Mouse (Mus musculus) heart, embryonic 11.5 days (tissue): ENCODE results near the gene Arf4. TPM values are rescaled to one million over a fixed set of nuclear protein-coding genes. Genes with fewer than 3 reads are reported as not detected.
"Not testable (repeated sequence)": the region's sequence is repeated elsewhere in the genome, so short reads cannot be mapped to it uniquely, and the experiment has no call there.

Source experiments
- ATAC-seq: fragments of 200-750 bp; cut with Nextera tagmentation; replicated peaks from 2 replicates; pipeline ENCODE4 v1.8.0; 2017; ENCODE audit warnings: moderate library complexity; ENCODE audit not compliant: insufficient number of reproducible peaks, low FRiP score, low TSS enrichment
- H3K27ac ChIP-seq: fragments of 300-500 bp; sonication (generic); 2 replicates; pipeline ENCODE4 v1.5.1; 2014; ENCODE audit warnings: mild to moderate bottlenecking, low read depth, low read length
- H3K27me3 ChIP-seq: fragments of 300-500 bp; sonication (generic); 2 replicates; pipeline ENCODE4 v1.6.1; 2014; ENCODE audit warnings: mild to moderate bottlenecking, low read length, mixed read lengths; ENCODE audit not compliant: control insufficient read depth, insufficient read depth
- H3K36me3 ChIP-seq: fragments of 300-500 bp; sonication (generic); 2 replicates; pipeline ENCODE4 v1.6.1; 2014; ENCODE audit warnings: mild to moderate bottlenecking, low read length, moderate library complexity, mixed read lengths; ENCODE audit not compliant: control insufficient read depth, insufficient read depth
- H3K4me1 ChIP-seq: fragments of 300-500 bp; sonication (generic); 2 replicates; pipeline ENCODE4 v1.6.1; 2014; ENCODE audit warnings: low read length; ENCODE audit not compliant: control insufficient read depth, insufficient read depth
- H3K4me2 ChIP-seq: fragments of 300-500 bp; sonication (generic); 2 replicates; pipeline ENCODE4 v1.6.1; 2014; ENCODE audit warnings: mild to moderate bottlenecking, moderate library complexity
- H3K4me3 ChIP-seq: fragments of 300-500 bp; sonication (generic); 2 replicates; pipeline ENCODE4 v1.5.1; 2014; ENCODE audit warnings: low read depth, low read length
- H3K9ac ChIP-seq: fragments of 300-500 bp; sonication (generic); 2 replicates; pipeline ENCODE4 v1.6.1; 2014; ENCODE audit warnings: mild to moderate bottlenecking, low read depth, low read length, moderate library complexity
- H3K9me3 ChIP-seq: fragments of 300-500 bp; sonication (generic); replicated peaks from 2 replicates; pipeline ENCODE4 v1.6.1; 2016; ENCODE audit warnings: low read length; ENCODE audit not compliant: control insufficient read depth
- WGBS: fragments of 180-500 bp; shearing (Covaris S2); extraction: QIAGEN DNeasy Blood & Tissue Kit; methylation state at CpG from one replicate; pipeline ENCODE4 v1.1.7; 2014; ENCODE audit not compliant: insufficient replicate concordance; 5-methylcytosine and 5-hydroxymethylcytosine counted together
- polyA plus RNA-seq: library from polyadenylated mRNA; unstranded; fragments of >200 nt; fragmentation: Nextera tagmentation; extraction: Ambion mirVana; gene quantifications from 2 replicates; pipeline ENCODE4 v1.2.1, GENCODE M21; 2014

Gene Arf4
- polyA plus RNA-seq, 1 experiment from 2014 or later = 479 TPM

- H3K36me3 ChIP-seq = peaks cover 5% of the 10 kb centered on the region
- peak within 1 kb of the TSS; percentile 87 for H3K4me2 ChIP-seq
- peak; percentile 84 for ATAC-seq
- under 1% methylated on average over 70 of the region's 70 CpGs for WGBS
- no peaks in the 10 kb centered on the region for H3K27me3 ChIP-seq
- H3K4me1 ChIP-seq = peaks cover 15% of the 10 kb centered on the region; the same call in 1 of the 2 replicates
- H3K27ac ChIP-seq = peak within 1 kb of the TSS; percentile 90
- H3K4me3 ChIP-seq = peak within 1 kb of the TSS; percentile 97
- no peaks in the 10 kb centered on the region for H3K9me3 ChIP-seq
- peak within 1 kb of the TSS; percentile 90 for H3K9ac ChIP-seq
These were observed 31.6 kb downstream of the Arf4 start, which contains the start of gene Pde12 for GRCm38 (mm10) chr14:26669292-26670073. TSS of gene Pde12 (minus strand) at chr14:26669883.

GRCm38 (mm10) chr14:26670964-26671363, 33.1 kb downstream of the Arf4 start:
- peaks cover 15% of the 10 kb centered on the region; the same call in 1 of the 2 replicates for H3K4me1 ChIP-seq

GRCm38 (mm10) chr14:26671870-26672615, 34.2 kb downstream of the Arf4 start:
- H3K36me3 ChIP-seq, H3K9ac ChIP-seq, H3K27me3 ChIP-seq: not testable (repeated sequence)

More at GRCm38 (mm10) chr14:26670964-26671363, 33.1 kb downstream of the Arf4 start:
- Histone ChIP-seq H3K36me3 (peaks cover under 1% of the 10 kb centered on the region; the same call in 1 of the 2 replicates), H3K27me3 (no peaks in the 10 kb centered on the region), H3K4me2 (peak overlapping the region; percentile 87; the same call in 1 of the 2 replicates), H3K9ac (no peak overlapping the region), H3K27ac (no peak overlapping the region), H3K4me3 (no peak overlapping the region), H3K9me3 (no peaks in the 10 kb centered on the region)
- ATAC-seq = no peak

GRCm38 (mm10) chr14:26674476-26675169, 36.7 kb downstream of the Arf4 start:
- H3K9me3 ChIP-seq, H3K36me3 ChIP-seq, H3K4me1 ChIP-seq, H3K4me2 ChIP-seq, H3K27me3 ChIP-seq, ATAC-seq, H3K27ac ChIP-seq, H3K4me3 ChIP-seq, H3K9ac ChIP-seq: not testable (repeated sequence)
- 89% methylated on average over 2 of the region's 2 CpGs for WGBS

More at GRCm38 (mm10) chr14:26671870-26672615, 34.2 kb downstream of the Arf4 start:
- H3K9me3 ChIP-seq, H3K27ac ChIP-seq, H3K4me2 ChIP-seq, H3K4me3 ChIP-seq, ATAC-seq, H3K4me1 ChIP-seq: not testable (repeated sequence)
- WGBS = 61% methylated on average over 17 of the region's 17 CpGs

GRCm38 (mm10) chr14:26675371-26675770, 37.5 kb downstream of the Arf4 start:
- Histone ChIP-seq H3K27me3 (no peaks in the 10 kb centered on the region), H3K4me3 (no peak overlapping the region), H3K4me1 (peaks cover 3% of the 10 kb centered on the region; the same call in 1 of the 2 replicates), H3K9me3 (no peaks in the 10 kb centered on the region), H3K9ac (no peak overlapping the region), H3K4me2 (peak overlapping the region; percentile 48), H3K27ac (no peak overlapping the region), H3K36me3 (no peaks in the 10 kb centered on the region)
- WGBS = 17% methylated on average over 12 of the region's 12 CpGs
- no peak for ATAC-seq

DNA sequence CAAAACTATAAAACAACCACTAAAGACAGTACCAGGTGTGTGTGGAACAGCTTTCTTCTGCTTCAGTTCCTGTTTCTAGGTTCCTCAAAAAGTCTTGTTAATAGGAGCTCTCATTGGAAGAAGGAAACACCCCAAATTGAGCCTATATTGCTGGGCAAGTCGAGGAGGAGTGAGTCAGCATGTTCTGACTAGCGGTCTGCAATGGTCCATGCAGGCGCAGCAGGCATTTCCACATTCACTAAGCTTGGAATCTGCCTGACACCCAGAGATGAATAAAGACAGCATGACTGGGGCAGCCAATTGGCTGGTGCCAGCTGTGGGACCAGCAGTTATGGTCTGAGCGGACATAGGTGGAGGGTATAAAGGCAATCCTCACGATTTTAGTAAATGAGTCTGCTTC, 37.9 kb downstream of the Arf4 start:
- Histone ChIP-seq H3K27me3 (no peaks in the 10 kb centered on the region), H3K4me2 (peak overlapping the region; percentile 48), H3K27ac (no peak overlapping the region), H3K36me3 (no peaks in the 10 kb centered on the region), H3K9me3 (no peaks in the 10 kb centered on the region), H3K4me3 (no peak overlapping the region), H3K9ac (no peak overlapping the region), H3K4me1 (no peaks in the 10 kb centered on the region)
- 64% methylated on average over 5 of the region's 5 CpGs for WGBS
- no peak for ATAC-seq

GRCm38 (mm10) chr14:26690727-26691126, 52.9 kb downstream of the Arf4 start:
- no peak overlapping the region for H3K4me2 ChIP-seq
- H3K4me1 ChIP-seq = no peaks in the 10 kb centered on the region
- 25% methylated on average over 2 of the region's 2 CpGs for WGBS
- H3K36me3 ChIP-seq = no peaks in the 10 kb centered on the region
- no peak overlapping the region for H3K4me3 ChIP-seq
- peak overlapping the region; percentile 74 for H3K27ac ChIP-seq
- ATAC-seq = 0 out of 2 replicates have a peak, but pooled peaks have one; percentile 26
- H3K27me3 ChIP-seq = no peaks in the 10 kb centered on the region
- no peak overlapping the region for H3K9ac ChIP-seq
- H3K9me3 ChIP-seq = no peaks in the 10 kb centered on the region

DNA sequence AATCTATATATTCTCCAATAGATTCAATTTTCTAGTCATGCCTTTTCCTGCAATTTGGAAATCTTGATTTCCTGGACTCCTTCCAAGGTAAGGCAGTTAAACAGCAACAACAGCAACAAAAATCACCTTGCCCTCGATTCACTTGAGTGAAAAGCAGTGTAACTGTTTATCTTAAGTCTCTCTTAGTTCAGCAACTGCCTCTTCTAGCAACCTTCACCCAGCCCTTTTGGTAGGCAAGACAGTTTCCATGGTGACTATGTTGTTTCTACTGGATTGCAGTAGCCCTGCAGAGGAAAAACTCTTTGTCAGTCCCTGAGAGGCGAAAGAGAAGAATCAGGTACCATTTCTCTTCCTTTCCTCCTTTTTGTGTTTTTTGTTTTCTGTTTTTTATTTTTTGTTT, 53.5 kb downstream of the Arf4 start:
- no peaks in the 10 kb centered on the region for H3K27me3 ChIP-seq
- ATAC-seq = no peak
- whole genome bisulfite sequencing = 45% methylated on average over 2 of the region's 2 CpGs
- H3K27ac ChIP-seq = peak overlapping the region; percentile 63
- no peak overlapping the region for H3K4me3 ChIP-seq
- H3K36me3 ChIP-seq = no peaks in the 10 kb centered on the region
- no peak overlapping the region for H3K9ac ChIP-seq
- H3K4me2 ChIP-seq = no peak overlapping the region
- H3K4me1 ChIP-seq = no peaks in the 10 kb centered on the region
- no peaks in the 10 kb centered on the region for H3K9me3 ChIP-seq
